Mouse (Mus musculus) MEL (cell line): ENCODE data around the gene Scgb3a1. TPM values are rescaled to one million over a fixed set of nuclear protein-coding genes. Genes with fewer than 3 reads are reported as not detected.

Experiments used
- DNase-seq: peaks from one replicate; pipeline ENCODE4 v3.0.0; 2011; ENCODE audit warnings: low read depth, low spot score
- H3K27ac ChIP-seq: 2 replicates; pipeline ENCODE4 v1.5.1; 2012; ENCODE audit warnings: low read depth, mild to moderate bottlenecking, control low read depth, low read length, moderate library complexity; ENCODE audit not compliant: control insufficient read depth
- H3K27me3 ChIP-seq, 2 experiments: fragments of 150-350 bp in 1 of 2; sonication (generic) in 1 of 2; 2 replicates each; pipeline ENCODE4 v1.6.1; 2012; ENCODE audit warnings: low read length in 2 of 2, mild to moderate bottlenecking in 2 of 2, improper control_type of control experiment in 1 of 2, moderate library complexity in 1 of 2; ENCODE audit not compliant: insufficient read depth in 2 of 2, control insufficient read depth in 1 of 2
- H3K36me3 ChIP-seq, 2 experiments: 2 replicates each; pipeline ENCODE4 v1.6.1; 2012 to 2014; ENCODE audit warnings: low read length in 2 of 2, improper control_type of control experiment in 1 of 2, inconsistent platforms in 1 of 2, mild to moderate bottlenecking in 1 of 2; ENCODE audit not compliant: insufficient read depth in 2 of 2, control insufficient read depth in 1 of 2
- H3K4me1 ChIP-seq, 2 experiments: fragments of 150-350 bp in 1 of 2; sonication (generic) in 1 of 2; 2 replicates each; pipeline ENCODE4 v1.6.1; 2012; ENCODE audit warnings: low read length in 2 of 2, improper control_type of control experiment in 1 of 2, mild to moderate bottlenecking in 1 of 2; ENCODE audit not compliant: insufficient read depth in 2 of 2, control insufficient read depth in 1 of 2
- H3K4me3 ChIP-seq, 2 experiments: fragments of 150-350 bp in 1 of 2; sonication (generic) in 1 of 2; 2 replicates each; pipeline ENCODE4 v1.5.1; 2012; ENCODE audit warnings: low read depth in 2 of 2, low read length in 2 of 2, mild to moderate bottlenecking in 2 of 2, moderate library complexity in 2 of 2, control low read depth in 1 of 2, improper control_type of control experiment in 1 of 2; ENCODE audit not compliant: control insufficient read depth in 1 of 2, insufficient read depth in 1 of 2
- H3K79me2 ChIP-seq: 2 replicates; pipeline ENCODE4 v1.6.1; 2012; ENCODE audit warnings: mild to moderate bottlenecking, low read length, moderate library complexity; ENCODE audit not compliant: control insufficient read depth, poor library complexity, insufficient read depth
- H3K9ac ChIP-seq: 2 replicates; pipeline ENCODE4 v1.6.1; 2012; ENCODE audit warnings: low read depth, mild to moderate bottlenecking, control low read depth, low read length, moderate library complexity; ENCODE audit not compliant: control insufficient read depth, poor library complexity, severe bottlenecking
- H3K9me3 ChIP-seq: fragments of 150-350 bp; sonication (generic); replicated peaks from 2 replicates; pipeline ENCODE4 v1.6.1; 2012; ENCODE audit warnings: mild to moderate bottlenecking, low read length, improper control_type of control experiment, moderate library complexity; ENCODE audit not compliant: insufficient read depth
- BHLHE40 ChIP-seq: IDR thresholded peaks from 2 replicates; pipeline ENCODE4 v1.6.1; 2012; ENCODE audit warnings: low read depth, mild to moderate bottlenecking, inconsistent platforms, low read length, improper control_type of control experiment, borderline replicate concordance
- CHD1 ChIP-seq: IDR thresholded peaks from 2 replicates; pipeline ENCODE4 v1.6.1; 2012; ENCODE audit warnings: low read depth, mild to moderate bottlenecking, inconsistent platforms, low read length, improper control_type of control experiment
- CHD2 ChIP-seq: IDR thresholded peaks from 2 replicates; pipeline ENCODE4 v1.6.1; 2011; ENCODE audit warnings: low read length, improper control_type of control experiment
- CTCF ChIP-seq, 3 experiments: IDR thresholded peaks in 2 of 3; conservative IDR thresholded peaks in 1 of 3; 2 replicates each; pipeline ENCODE4 v1.5.1; 2011 to 2012; ENCODE audit warnings: low read length in 3 of 3, low read depth in 2 of 3, mild to moderate bottlenecking in 2 of 3, improper control_type of control experiment in 1 of 3, inconsistent platforms in 1 of 3, mixed read lengths in 1 of 3, moderate library complexity in 1 of 3; ENCODE audit not compliant: control insufficient read depth in 1 of 3, insufficient read depth in 1 of 3, poor library complexity in 1 of 3, severe bottlenecking in 1 of 3
- E2F4 ChIP-seq: IDR thresholded peaks from 2 replicates; pipeline ENCODE4 v1.6.1; 2011; ENCODE audit warnings: low read depth, low read length, improper control_type of control experiment, borderline replicate concordance
- EP300 ChIP-seq, 2 experiments: IDR thresholded peaks; 2 replicates each; pipeline ENCODE4 v1.6.1; 2011; ENCODE audit warnings: improper control_type of control experiment in 2 of 2, low read length in 2 of 2, low read depth in 1 of 2, mild to moderate bottlenecking in 1 of 2
- ETS1 ChIP-seq: IDR thresholded peaks from 2 replicates; pipeline ENCODE4 v1.6.1; 2012; ENCODE audit warnings: low read depth, mild to moderate bottlenecking, inconsistent platforms, low read length, improper control_type of control experiment, moderate library complexity
- GABPA ChIP-seq: IDR thresholded peaks from 2 replicates; pipeline ENCODE4 v1.6.1; 2012; ENCODE audit warnings: low read depth, mild to moderate bottlenecking, inconsistent platforms, low read length, improper control_type of control experiment, moderate library complexity
- GATA1 ChIP-seq: IDR thresholded peaks from 2 replicates; pipeline ENCODE4 v1.6.1; 2011; ENCODE audit warnings: low read depth, low read length, improper control_type of control experiment
- HCFC1 ChIP-seq: IDR thresholded peaks from 2 replicates; pipeline ENCODE4 v1.6.1; 2012; ENCODE audit warnings: low read depth, mild to moderate bottlenecking, inconsistent platforms, low read length, improper control_type of control experiment, moderate library complexity
- JUND ChIP-seq: IDR thresholded peaks from 2 replicates; pipeline ENCODE4 v1.6.1; 2011; ENCODE audit warnings: low read depth, mild to moderate bottlenecking, improper control_type of control experiment, low read length
- MAFK ChIP-seq: IDR thresholded peaks from 2 replicates; pipeline ENCODE4 v1.6.1; 2011; ENCODE audit warnings: low read depth, mild to moderate bottlenecking, low read length, improper control_type of control experiment, borderline replicate concordance
- MAX ChIP-seq: IDR thresholded peaks from 2 replicates; pipeline ENCODE4 v1.6.1; 2011; ENCODE audit warnings: low read length, improper control_type of control experiment
- NRF1 ChIP-seq: IDR thresholded peaks from 2 replicates; pipeline ENCODE4 v1.6.1; 2014; ENCODE audit warnings: low read depth, mild to moderate bottlenecking, inconsistent platforms, low read length, improper control_type of control experiment, moderate library complexity; ENCODE audit not compliant: poor library complexity, insufficient read depth, severe bottlenecking
- POLR2A ChIP-seq, 2 experiments: IDR thresholded peaks; 2 replicates each; pipeline ENCODE4 v1.6.1; 2011 to 2012; ENCODE audit warnings: low read length in 2 of 2, mild to moderate bottlenecking in 2 of 2, control low read depth in 1 of 2, improper control_type of control experiment in 1 of 2, low read depth in 1 of 2, moderate library complexity in 1 of 2; ENCODE audit not compliant: control insufficient read depth in 1 of 2, insufficient read depth in 1 of 2, poor library complexity in 1 of 2
- RAD21 ChIP-seq: IDR thresholded peaks from 2 replicates; pipeline ENCODE4 v1.6.1; 2011; ENCODE audit warnings: mild to moderate bottlenecking, low read depth, low read length, improper control_type of control experiment
- RCOR1 ChIP-seq: IDR thresholded peaks from 2 replicates; pipeline ENCODE4 v1.6.1; 2012; ENCODE audit warnings: low read depth, mild to moderate bottlenecking, inconsistent platforms, low read length, improper control_type of control experiment
- SIN3A ChIP-seq: IDR thresholded peaks from 2 replicates; pipeline ENCODE4 v1.6.1; 2012; ENCODE audit warnings: low read length, improper control_type of control experiment, inconsistent platforms
- TAL1 ChIP-seq: IDR thresholded peaks from 2 replicates; pipeline ENCODE4 v1.6.1; 2012; ENCODE audit warnings: mild to moderate bottlenecking, inconsistent platforms, low read length, moderate library complexity, mixed read lengths
- TCF12 ChIP-seq: IDR thresholded peaks from 2 replicates; pipeline ENCODE4 v1.6.1; 2014; ENCODE audit warnings: low read depth, mild to moderate bottlenecking, inconsistent platforms, low read length, improper control_type of control experiment, moderate library complexity
- UBTF ChIP-seq: IDR thresholded peaks from 2 replicates; pipeline ENCODE4 v1.6.1; 2012; ENCODE audit warnings: low read depth, mild to moderate bottlenecking, inconsistent platforms, low read length, improper control_type of control experiment, moderate library complexity, borderline replicate concordance; ENCODE audit not compliant: insufficient read depth
- USF1 ChIP-seq: IDR thresholded peaks from 2 replicates; pipeline ENCODE4 v1.6.1; 2014; ENCODE audit warnings: low read depth, mild to moderate bottlenecking, inconsistent platforms, low read length, improper control_type of control experiment, moderate library complexity
- USF2 ChIP-seq, 2 experiments: IDR thresholded peaks; 2 replicates each; pipeline ENCODE4 v1.6.1; 2011 to 2012; ENCODE audit warnings: improper control_type of control experiment in 2 of 2, low read length in 2 of 2, borderline replicate concordance in 1 of 2, inconsistent platforms in 1 of 2, low read depth in 1 of 2, mild to moderate bottlenecking in 1 of 2; ENCODE audit not compliant: insufficient read depth in 1 of 2
- ZKSCAN1 ChIP-seq: IDR thresholded peaks from 2 replicates; pipeline ENCODE4 v1.6.1; 2012; ENCODE audit warnings: low read depth, mild to moderate bottlenecking, inconsistent platforms, low read length, improper control_type of control experiment, moderate library complexity
- ZMIZ1 ChIP-seq: IDR thresholded peaks from 2 replicates; pipeline ENCODE4 v1.6.1; 2012; ENCODE audit warnings: low read depth, mild to moderate bottlenecking, inconsistent platforms, low read length, improper control_type of control experiment, moderate library complexity
- ZNF384 ChIP-seq: IDR thresholded peaks from 2 replicates; pipeline ENCODE4 v1.6.1; 2012; ENCODE audit warnings: low read depth, mild to moderate bottlenecking, inconsistent platforms, low read length, improper control_type of control experiment
- polyA plus RNA-seq, 2 experiments: library from polyadenylated mRNA; stranded (reverse) in 1 of 2; unstranded in 1 of 2; fragments of >175 nt in 1 of 2; fragments of >200 nt in 1 of 2; gene quantifications; 2 replicates each; pipeline versions ENCODE4 v1.2.1 to v1.2.4; 2012; ENCODE audit warnings: low replicate concordance in 2 of 2, low read depth in 1 of 2; ENCODE audit not compliant: insufficient read length in 2 of 2, insufficient read depth in 1 of 2, missing spikeins in 1 of 2
- total RNA-seq: library from RNA; depleted of rRNA; stranded (reverse); fragments of 300-350 nt; gene quantifications from 2 replicates; pipeline ENCODE4 v1.2.3, GENCODE M21; 2012

Scgb3a1 gene
- total and polyA plus RNA-seq, 3 experiments = not detected

GRCm38 (mm10) chr11:49615856-49616725 is 47.3 kb upstream of the Scgb3a1 start:
- no peak overlapping the region for H3K9ac ChIP-seq
- TF ChIP-seq UBTF (no peak), TCF12 (no peak), E2F4 (no peak), HCFC1 (no peak), GABPA (no peak), MAFK (no peak), ZKSCAN1 (no peak), ETS1 (no peak), CHD2 (no peak), RAD21 (no peak), EP300 (IDR thresholded peaks at IDR 0.05; ENCODE audit: low read depth in 1 of 2, low read length in 2 of 2) (no peak), MAX (no peak), GATA1 (no peak), TAL1 (no peak), BHLHE40 (no peak)
- TF ChIP-seq, all 39 proteins: peak for 0
- Histone ChIP-seq H3K27ac (no peak overlapping the region), H3K27me3 (peaks cover 4 to 8% of the 10 kb centered on the region in 2 experiments), H3K79me2 (no peaks in the 10 kb centered on the region), H3K4me3 (no peak overlapping the region), H3K9me3 (no peaks in the 10 kb centered on the region), H3K36me3 (no peaks in the 10 kb centered on the region), H3K4me1 (peaks cover 0 to 2% of the 10 kb centered on the region in 2 experiments; a peak in 2 of 4 replicates)
- no peak for DNase-seq

GRCm38 (mm10) chr11:49618476-49618875 is 44.9 kb upstream of the Scgb3a1 start:
- Histone ChIP-seq H3K4me1 (peaks cover 0 to under 1% of the 10 kb centered on the region in 2 experiments; a peak in 1 of 4 replicates), H3K27ac (no peak overlapping the region), H3K9me3 (no peaks in the 10 kb centered on the region), H3K4me3 (no peak overlapping the region), H3K9ac (no peak overlapping the region), H3K27me3 (peaks cover 4 to 8% of the 10 kb centered on the region in 2 experiments), H3K36me3 (no peaks in the 10 kb centered on the region), H3K79me2 (no peaks in the 10 kb centered on the region)
- TF ChIP-seq MAFK (no peak), EP300 (IDR thresholded peaks at IDR 0.05; ENCODE audit: low read depth in 1 of 2, low read length in 2 of 2) (no peak), GABPA (no peak), RAD21 (no peak), SIN3A (no peak), ZMIZ1 (no peak), CTCF (IDR thresholded peaks at IDR 0.05 in 2 of 3, conservative IDR thresholded peaks at IDR 0.05 in 1 of 3; ENCODE audit: control insufficient read depth in 1 of 3, insufficient read depth in 1 of 3, low read depth in 2 of 3, low read length in 3 of 3, poor library complexity in 1 of 3, severe bottlenecking in 1 of 3) (no peak), RCOR1 (no peak), CHD1 (no peak), ZNF384 (no peak), USF1 (no peak), USF2 (IDR thresholded peaks at IDR 0.05; ENCODE audit: borderline replicate concordance in 1 of 2, insufficient read depth in 1 of 2, low read depth in 1 of 2, low read length in 2 of 2) (no peak), ZKSCAN1 (no peak), CHD2 (no peak), JUND (no peak), POLR2A (IDR thresholded peaks at IDR 0.05; ENCODE audit: control insufficient read depth in 1 of 2, insufficient read depth in 1 of 2, low read depth in 1 of 2, low read length in 2 of 2, poor library complexity in 1 of 2) (no peak), NRF1 (no peak), GATA1 (no peak)
- DNase-seq = no peak
